Mouse (Mus musculus) intestine, embryonic 14.5 days (tissue): ENCODE data around the gene Asic2. TPM values are rescaled to one million over a fixed set of nuclear protein-coding genes. Genes with fewer than 3 reads are reported as not detected.

Experiments used
- ATAC-seq: fragments of 200-750 bp; cut with Nextera tagmentation; replicated peaks from 2 replicates; pipeline ENCODE4 v1.8.0; 2017; ENCODE audit warnings: low read depth, moderate number of reproducible peaks, moderate TSS enrichment, moderate library complexity; ENCODE audit not compliant: low FRiP score, low TSS enrichment
- DNase-seq: peaks from one replicate; pipeline ENCODE4 v3.0.0-alpha.2; 2018; ENCODE audit warnings: low spot score
- H3K27ac ChIP-seq: fragments of 300-500 bp; sonication (generic); 2 replicates; pipeline ENCODE4 v1.5.1; 2014; ENCODE audit warnings: low read depth, mild to moderate bottlenecking, control low read depth
- H3K27me3 ChIP-seq: fragments of 300-500 bp; sonication (generic); replicated peaks from 2 replicates; pipeline ENCODE4 v1.6.1; 2014; ENCODE audit warnings: low read length, control low read depth; ENCODE audit not compliant: control insufficient read depth, insufficient read depth
- H3K36me3 ChIP-seq: fragments of 300-500 bp; sonication (generic); 2 replicates; pipeline ENCODE4 v1.6.1; 2014; ENCODE audit warnings: low read length, control low read depth; ENCODE audit not compliant: control insufficient read depth, insufficient read depth
- H3K4me1 ChIP-seq: fragments of 300-500 bp; sonication (generic); replicated peaks from 2 replicates; pipeline ENCODE4 v1.6.1; 2014; ENCODE audit warnings: low read length, control low read depth, mixed read lengths; ENCODE audit not compliant: control insufficient read depth, insufficient read depth
- H3K4me2 ChIP-seq: fragments of 300-500 bp; sonication (generic); 2 replicates; pipeline ENCODE4 v1.6.1; 2014; ENCODE audit warnings: low read length
- H3K4me3 ChIP-seq: fragments of 300-500 bp; sonication (generic); 2 replicates; pipeline ENCODE4 v1.5.1; 2014; ENCODE audit warnings: low read depth, low read length, control low read depth, mixed read lengths
- H3K9ac ChIP-seq: fragments of 300-500 bp; sonication (generic); 2 replicates; pipeline ENCODE4 v1.6.1; 2014; ENCODE audit warnings: mild to moderate bottlenecking, low read length
- H3K9me3 ChIP-seq: fragments of 300-500 bp; sonication (generic); 2 replicates; pipeline ENCODE4 v1.6.1; 2016; ENCODE audit warnings: low read length, control low read depth; ENCODE audit not compliant: control insufficient read depth
- WGBS: fragments of 180-500 bp; shearing (Covaris S2); extraction: QIAGEN DNeasy Blood & Tissue Kit; methylation state at CpG from one replicate; pipeline ENCODE4 v1.1.7; 2014; 5-methylcytosine and 5-hydroxymethylcytosine counted together
- polyA plus RNA-seq: library from polyadenylated mRNA; unstranded; fragments of >200 nt; fragmentation: Nextera tagmentation; extraction: Ambion mirVana; gene quantifications from 2 replicates; pipeline ENCODE4 v1.2.1, GENCODE M21; 2014

Asic2 gene
- polyA plus RNA-seq, 1 experiment from 2014 or later: 0.22 TPM

DNA sequence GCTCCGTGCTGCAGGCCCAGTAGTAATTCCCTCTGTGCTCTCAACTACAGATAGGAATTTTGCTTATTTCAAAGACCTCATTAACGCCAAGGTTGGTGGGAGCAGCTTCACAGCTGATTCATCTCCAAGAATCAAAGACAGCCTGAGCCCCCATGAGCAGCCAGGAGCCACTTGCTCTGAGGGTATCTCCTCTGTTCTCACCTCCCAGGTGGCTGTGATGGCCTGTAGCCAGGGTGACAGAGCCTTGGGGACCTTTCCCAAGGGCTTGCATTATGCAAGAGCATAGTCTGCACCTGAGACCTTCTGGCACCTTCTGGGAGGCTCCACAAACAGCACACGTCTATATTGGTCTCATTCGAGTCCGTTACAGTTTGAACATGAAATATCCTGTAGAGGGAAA, 261.3 kb downstream of the Asic2 start:
- Histone ChIP-seq H3K9me3 (no peaks in the 10 kb centered on the region), H3K27ac (no peak overlapping the region), H3K4me3 (no peak overlapping the region), H3K36me3 (no peaks in the 10 kb centered on the region), H3K9ac (no peak overlapping the region), H3K4me2 (no peak overlapping the region), H3K4me1 (no peaks in the 10 kb centered on the region), H3K27me3 (no peaks in the 10 kb centered on the region)
- DNase-seq (no peak), ATAC-seq (no peak)
- 75% methylated on average over 5 of the region's 5 CpGs for WGBS

DNA sequence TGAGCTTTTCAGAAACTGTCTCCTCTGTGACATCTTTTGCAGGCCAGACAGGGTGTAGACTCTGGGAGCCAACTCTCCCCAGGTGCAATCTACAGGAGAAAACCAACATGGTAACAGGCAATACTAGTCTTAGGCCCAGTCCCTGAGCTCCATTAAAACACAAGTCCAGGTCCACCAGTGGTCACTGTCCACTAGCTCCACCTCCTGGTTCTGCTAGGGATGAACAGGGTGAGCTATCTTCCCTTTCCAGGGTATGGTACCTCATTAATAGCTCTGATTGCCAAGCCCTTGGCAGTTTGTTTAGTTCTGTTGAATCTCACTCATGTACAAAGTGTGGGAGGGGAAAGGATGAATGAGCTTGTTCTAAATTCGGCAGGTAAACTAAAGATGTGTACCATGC, 270.2 kb downstream of the Asic2 start:
- no peak for ATAC-seq
- Histone ChIP-seq H3K27me3 (no peaks in the 10 kb centered on the region), H3K36me3 (no peaks in the 10 kb centered on the region), H3K4me3 (no peak overlapping the region), H3K9me3 (no peaks in the 10 kb centered on the region), H3K4me2 (no peak overlapping the region), H3K4me1 (no peaks in the 10 kb centered on the region), H3K9ac (no peak overlapping the region), H3K27ac (no peak overlapping the region)
- WGBS: 59% methylated on average over 1 of the region's 1 CpGs
- DNase-seq: no peak

GRCm38 (mm10) chr11:81695501-81695900, 272.8 kb downstream of the Asic2 start:
- H3K4me1 ChIP-seq: no peaks in the 10 kb centered on the region
- no peak overlapping the region for H3K9ac ChIP-seq
- H3K9me3 ChIP-seq: no peaks in the 10 kb centered on the region
- H3K27ac ChIP-seq: no peak overlapping the region
- WGBS: 90% methylated on average over 2 of the region's 2 CpGs
- no peaks in the 10 kb centered on the region for H3K27me3 ChIP-seq
- H3K36me3 ChIP-seq: no peaks in the 10 kb centered on the region
- DNase-seq (no peak), ATAC-seq (no peak)
- no peak overlapping the region for H3K4me3 ChIP-seq
- H3K4me2 ChIP-seq: no peak overlapping the region

DNA sequence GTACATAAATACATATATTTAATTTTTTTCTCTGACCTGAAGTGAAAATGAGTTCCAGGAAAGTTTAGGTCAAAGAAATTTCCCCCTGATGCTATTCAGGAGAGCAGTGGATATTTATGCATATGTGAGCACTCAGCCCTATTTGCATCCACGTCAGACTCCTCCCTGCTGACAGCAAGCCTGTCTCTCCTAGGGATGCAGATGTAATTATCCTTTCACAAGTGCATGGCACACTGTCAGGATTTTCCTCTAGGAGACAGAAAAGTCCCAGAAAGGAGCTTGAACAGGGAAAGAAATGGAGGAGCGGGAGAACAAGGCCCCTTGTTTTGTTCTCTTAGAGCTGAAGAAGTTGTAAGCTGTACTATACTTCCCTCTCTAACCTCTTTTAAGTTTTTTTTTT, 287.7 kb downstream of the Asic2 start:
- Histone ChIP-seq H3K9ac (no peak overlapping the region), H3K36me3 (no peaks in the 10 kb centered on the region), H3K4me1 (no peaks in the 10 kb centered on the region), H3K4me2 (no peak overlapping the region), H3K27ac (no peak overlapping the region), H3K9me3 (no peaks in the 10 kb centered on the region), H3K4me3 (no peak overlapping the region), H3K27me3 (no peaks in the 10 kb centered on the region)
- DNase-seq: no peak
- 84% methylated on average over 2 of the region's 2 CpGs for WGBS
- ATAC-seq: no peak

DNA sequence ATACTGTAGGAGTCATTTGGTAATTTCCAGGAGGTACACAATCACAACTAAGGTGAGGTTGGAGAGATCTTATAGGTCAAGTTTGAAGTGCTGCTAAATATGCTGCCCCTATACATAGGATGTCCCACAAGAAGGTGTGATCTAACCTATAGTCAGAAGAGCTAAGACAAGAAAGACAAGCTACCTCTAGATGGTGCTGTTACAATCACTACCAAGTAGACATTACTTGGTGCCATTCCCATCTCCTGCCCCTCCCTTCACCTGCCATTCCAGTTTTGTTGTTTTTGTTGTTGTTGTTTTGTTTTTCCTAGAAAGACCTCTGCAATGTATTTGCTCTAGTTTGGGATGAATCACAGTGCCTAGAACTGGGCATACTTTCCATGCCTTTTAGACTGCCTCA, 296.5 kb downstream of the Asic2 start:
- H3K9ac ChIP-seq: no peak overlapping the region
- H3K36me3 ChIP-seq: no peaks in the 10 kb centered on the region
- DNase-seq: no peak
- H3K27me3 ChIP-seq: no peaks in the 10 kb centered on the region
- no peak overlapping the region for H3K27ac ChIP-seq
- H3K9me3 ChIP-seq: no peaks in the 10 kb centered on the region
- H3K4me1 ChIP-seq: no peaks in the 10 kb centered on the region
- no peak for ATAC-seq
- H3K4me2 ChIP-seq: no peak overlapping the region
- H3K4me3 ChIP-seq: no peak overlapping the region

GRCm38 (mm10) chr11:81670436-81670835, 297.8 kb downstream of the Asic2 start:
- Histone ChIP-seq H3K4me2 (no peak overlapping the region), H3K36me3 (no peaks in the 10 kb centered on the region), H3K4me1 (no peaks in the 10 kb centered on the region), H3K4me3 (no peak overlapping the region), H3K9ac (no peak overlapping the region), H3K27me3 (no peaks in the 10 kb centered on the region), H3K9me3 (no peaks in the 10 kb centered on the region), H3K27ac (no peak overlapping the region)
- 55% methylated on average over 3 of the region's 3 CpGs for WGBS
- ATAC-seq (no peak), DNase-seq (no peak)

DNA sequence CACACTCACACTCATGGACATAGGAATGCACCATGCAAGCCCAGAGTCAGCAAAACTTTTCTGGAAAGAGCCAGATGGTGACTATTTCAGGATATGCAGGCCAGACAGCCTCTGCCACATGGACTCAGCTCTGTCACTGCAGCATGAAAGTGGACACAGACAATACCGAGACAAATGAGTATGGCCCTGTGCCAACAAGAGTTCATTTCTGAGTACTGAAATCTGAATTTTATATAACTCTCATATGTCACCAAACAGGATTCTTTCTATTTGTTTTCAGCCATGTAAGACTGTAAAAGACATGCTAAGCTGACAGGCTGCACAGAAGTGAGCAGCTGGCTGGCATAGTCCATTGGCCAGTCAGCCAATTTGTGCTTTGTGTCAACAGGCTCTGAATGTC, 309.4 kb downstream of the Asic2 start:
- H3K9me3 ChIP-seq: no peaks in the 10 kb centered on the region
- no peak overlapping the region for H3K4me2 ChIP-seq
- H3K27me3 ChIP-seq: no peaks in the 10 kb centered on the region
- H3K4me3 ChIP-seq: no peak overlapping the region
- WGBS: 48% methylated on average over 1 of the region's 1 CpGs
- H3K9ac ChIP-seq: no peak overlapping the region
- no peak overlapping the region for H3K27ac ChIP-seq
- no peaks in the 10 kb centered on the region for H3K4me1 ChIP-seq
- no peaks in the 10 kb centered on the region for H3K36me3 ChIP-seq
- no peak for ATAC-seq
- no peak for DNase-seq

DNA sequence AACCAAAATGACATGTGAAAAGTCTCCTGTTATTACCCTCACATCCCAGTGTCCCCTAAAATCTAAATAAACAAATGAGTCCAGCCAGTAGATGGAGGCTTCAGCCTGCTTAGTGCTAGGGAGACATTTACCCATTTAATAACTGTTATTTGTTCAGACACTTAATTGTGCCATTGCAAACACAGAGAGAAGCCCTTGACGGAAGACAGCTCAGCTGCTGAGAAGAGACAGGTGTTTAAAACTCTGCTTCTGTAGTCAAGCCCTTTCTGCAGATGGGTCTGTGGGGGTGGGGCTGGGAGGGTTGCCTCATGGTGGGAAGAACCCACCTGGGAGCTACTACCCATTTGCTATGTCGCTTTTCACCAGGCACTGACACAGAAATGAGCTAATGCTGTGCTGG, 311.1 kb downstream of the Asic2 start:
- Histone ChIP-seq H3K9ac (no peak overlapping the region), H3K9me3 (no peaks in the 10 kb centered on the region), H3K4me2 (no peak overlapping the region), H3K36me3 (no peaks in the 10 kb centered on the region), H3K4me1 (no peaks in the 10 kb centered on the region), H3K27me3 (no peaks in the 10 kb centered on the region), H3K4me3 (no peak overlapping the region), H3K27ac (no peak overlapping the region)
- ATAC-seq (no peak), DNase-seq (no peak)
- WGBS: 24% methylated on average over 2 of the region's 2 CpGs

- Histone ChIP-seq H3K27me3 (no peaks in the 10 kb centered on the region), H3K9me3 (no peaks in the 10 kb centered on the region), H3K9ac (no peak overlapping the region), H3K36me3 (no peaks in the 10 kb centered on the region), H3K4me1 (no peaks in the 10 kb centered on the region), H3K4me2 (no peak overlapping the region), H3K27ac (no peak overlapping the region), H3K4me3 (no peak overlapping the region)
- WGBS: 36% methylated on average over 4 of the region's 4 CpGs
- ATAC-seq: no peak
- no peak for DNase-seq
These were observed 320.4 kb downstream of the Asic2 start for GRCm38 (mm10) chr11:81647828-81648227.
